Mouse (Mus musculus) neural tube, embryonic 12.5 days (tissue): Measurements from ENCODE around the gene Ano4. TPM values are rescaled to one million over a fixed set of nuclear protein-coding genes. Genes with fewer than 3 reads are reported as not detected.

Source experiments
- ATAC-seq: fragments of 200-750 bp; cut with Nextera tagmentation; 2 replicates; pipeline ENCODE4 v1.8.0; 2017; ENCODE audit warnings: low read depth, mild to moderate bottlenecking, moderate TSS enrichment, moderate library complexity; ENCODE audit not compliant: low FRiP score
- H3K27ac ChIP-seq: fragments of 300-500 bp; sonication (generic); 2 replicates; pipeline ENCODE4 v1.5.1; 2016
- H3K27me3 ChIP-seq: fragments of 300-500 bp; sonication (generic); replicated peaks from 2 replicates; pipeline ENCODE4 v1.6.1; 2016; ENCODE audit warnings: mild to moderate bottlenecking
- H3K36me3 ChIP-seq: fragments of 300-500 bp; sonication (generic); 2 replicates; pipeline ENCODE4 v1.6.1; 2016; ENCODE audit warnings: mild to moderate bottlenecking
- H3K4me1 ChIP-seq: fragments of 300-500 bp; sonication (generic); 2 replicates; pipeline ENCODE4 v1.6.1; 2016
- H3K4me2 ChIP-seq: fragments of 300-500 bp; sonication (generic); replicated peaks from 2 replicates; pipeline ENCODE4 v1.6.1; 2016; ENCODE audit warnings: mild to moderate bottlenecking
- H3K4me3 ChIP-seq: fragments of 300-500 bp; sonication (generic); 2 replicates; pipeline ENCODE4 v1.5.1; 2016
- H3K9ac ChIP-seq: fragments of 300-500 bp; sonication (generic); 2 replicates; pipeline ENCODE4 v1.6.1; 2016; ENCODE audit warnings: mild to moderate bottlenecking
- H3K9me3 ChIP-seq: fragments of 300-500 bp; sonication (generic); 2 replicates; pipeline ENCODE4 v1.6.1; 2016; ENCODE audit warnings: mild to moderate bottlenecking
- WGBS: fragments of 180-500 bp; shearing (Covaris S2); methylation state at CpG from one replicate; pipeline ENCODE4 v1.1.7; 2016; 5-methylcytosine and 5-hydroxymethylcytosine counted together
- polyA plus RNA-seq: library from polyadenylated mRNA; unstranded; fragments of >200 nt; fragmentation: Nextera tagmentation; extraction: Ambion mirVana; gene quantifications from 2 replicates; pipeline ENCODE4 v1.2.1, GENCODE M21; 2016

The Ano4 gene
- polyA plus RNA-seq = 3.1 and 4.4 TPM in 2 replicates

- H3K9ac ChIP-seq = peak within 1 kb of the TSS; percentile 61
- H3K27me3 ChIP-seq = peaks cover 35% of the 10 kb centered on the region
- H3K27ac ChIP-seq = no peak within 1 kb of the TSS
- H3K4me2 ChIP-seq = peak within 1 kb of the TSS; percentile 96
- H3K9me3 ChIP-seq = no peaks in the 10 kb centered on the region
- peak within 1 kb of the TSS; percentile 51 for H3K4me3 ChIP-seq
- under 1% methylated on average over 69 of the region's 70 CpGs for WGBS
- H3K4me1 ChIP-seq = peaks cover 8% of the 10 kb centered on the region; the same call in 1 of the 2 replicates
- peak; percentile 84 for ATAC-seq
- H3K36me3 ChIP-seq = no peaks in the 10 kb centered on the region
Observed at GRCm38 (mm10) chr10:89344491-89345195, at the start of gene Ano4. Gene Ano4 (minus strand): TSS chr10:89344762.

GRCm38 (mm10) chr10:89392687-89393086 lies 48.1 kb upstream of the Ano4 start:
- no peaks in the 10 kb centered on the region for H3K4me1 ChIP-seq
- H3K9me3 ChIP-seq = no peaks in the 10 kb centered on the region
- no peaks in the 10 kb centered on the region for H3K27me3 ChIP-seq
- no peak for ATAC-seq
- H3K4me2 ChIP-seq = no peak overlapping the region
- H3K36me3 ChIP-seq = no peaks in the 10 kb centered on the region
- no peak overlapping the region for H3K27ac ChIP-seq
- WGBS = 40% methylated on average over 4 of the region's 4 CpGs
- H3K4me3 ChIP-seq = no peak overlapping the region
- no peak overlapping the region for H3K9ac ChIP-seq

- 82% methylated on average over 4 of the region's 4 CpGs for WGBS
- Histone ChIP-seq H3K4me3 (no peak overlapping the region), H3K9ac (no peak overlapping the region), H3K27me3 (no peaks in the 10 kb centered on the region), H3K9me3 (no peaks in the 10 kb centered on the region), H3K4me2 (no peak overlapping the region), H3K27ac (no peak overlapping the region), H3K36me3 (no peaks in the 10 kb centered on the region), H3K4me1 (no peaks in the 10 kb centered on the region)
- no peak for ATAC-seq
Observed at GRCm38 (mm10) chr10:89391571-89392163, 47.1 kb upstream of the Ano4 start.

GRCm38 (mm10) chr10:89386461-89386860 lies 41.9 kb upstream of the Ano4 start:
- Histone ChIP-seq H3K27me3 (no peaks in the 10 kb centered on the region), H3K27ac (no peak overlapping the region), H3K9me3 (no peaks in the 10 kb centered on the region), H3K4me3 (no peak overlapping the region), H3K36me3 (no peaks in the 10 kb centered on the region), H3K4me2 (no peak overlapping the region), H3K9ac (no peak overlapping the region), H3K4me1 (no peaks in the 10 kb centered on the region)
- ATAC-seq = no peak
- WGBS = 92% methylated on average over 3 of the region's 3 CpGs

- H3K4me3 ChIP-seq = no peak overlapping the region
- H3K27ac ChIP-seq = no peak overlapping the region
- ATAC-seq = peak; percentile 79; the same call in 1 of the 2 replicates
- H3K4me2 ChIP-seq = no peak overlapping the region
- no peaks in the 10 kb centered on the region for H3K36me3 ChIP-seq
- no peak overlapping the region for H3K9ac ChIP-seq
- H3K9me3 ChIP-seq = no peaks in the 10 kb centered on the region
- no peaks in the 10 kb centered on the region for H3K27me3 ChIP-seq
- WGBS = 8% methylated on average over 5 of the region's 5 CpGs
- no peaks in the 10 kb centered on the region for H3K4me1 ChIP-seq
Observed at GRCm38 (mm10) chr10:89383462-89383861, 38.9 kb upstream of the Ano4 start.

GRCm38 (mm10) chr10:89377750-89378149 lies 33.2 kb upstream of the Ano4 start:
- no peak overlapping the region for H3K4me3 ChIP-seq
- ATAC-seq = no peak
- no peaks in the 10 kb centered on the region for H3K9me3 ChIP-seq
- H3K36me3 ChIP-seq = no peaks in the 10 kb centered on the region
- no peak overlapping the region for H3K4me2 ChIP-seq
- H3K27me3 ChIP-seq = no peaks in the 10 kb centered on the region
- WGBS = 76% methylated on average over 4 of the region's 4 CpGs
- H3K9ac ChIP-seq = no peak overlapping the region
- H3K4me1 ChIP-seq = no peaks in the 10 kb centered on the region
- no peak overlapping the region for H3K27ac ChIP-seq

GRCm38 (mm10) chr10:89370051-89370450 lies 25.5 kb upstream of the Ano4 start:
- H3K27me3 ChIP-seq = no peaks in the 10 kb centered on the region
- no peak overlapping the region for H3K4me2 ChIP-seq
- H3K4me1 ChIP-seq = no peaks in the 10 kb centered on the region
- H3K4me3 ChIP-seq = no peak overlapping the region
- no peak overlapping the region for H3K27ac ChIP-seq
- WGBS = 39% methylated on average over 1 of the region's 1 CpGs
- H3K36me3 ChIP-seq = no peaks in the 10 kb centered on the region
- ATAC-seq = no peak
- no peaks in the 10 kb centered on the region for H3K9me3 ChIP-seq
- no peak overlapping the region for H3K9ac ChIP-seq

GRCm38 (mm10) chr10:89358933-89359332 lies 14.4 kb upstream of the Ano4 start:
- H3K9me3 ChIP-seq = no peaks in the 10 kb centered on the region
- no peak overlapping the region for H3K27ac ChIP-seq
- H3K9ac ChIP-seq = no peak overlapping the region
- H3K4me1 ChIP-seq = no peaks in the 10 kb centered on the region
- WGBS = 74% methylated on average over 3 of the region's 3 CpGs
- H3K36me3 ChIP-seq = no peaks in the 10 kb centered on the region
- no peak for ATAC-seq
- no peak overlapping the region for H3K4me2 ChIP-seq
- no peaks in the 10 kb centered on the region for H3K27me3 ChIP-seq
- no peak overlapping the region for H3K4me3 ChIP-seq

GRCm38 (mm10) chr10:89354639-89355038 lies 10.1 kb upstream of the Ano4 start:
- WGBS = 90% methylated on average over 2 of the region's 2 CpGs

GRCm38 (mm10) chr10:89351416-89351815 lies 6.9 kb upstream of the Ano4 start:
- H3K4me1 ChIP-seq = no peaks in the 10 kb centered on the region
- H3K9ac ChIP-seq = no peak overlapping the region
- peaks cover 3% of the 10 kb centered on the region for H3K27me3 ChIP-seq
- H3K4me3 ChIP-seq = no peak overlapping the region
- H3K9me3 ChIP-seq = no peaks in the 10 kb centered on the region
- no peak for ATAC-seq
- no peak overlapping the region for H3K27ac ChIP-seq
- H3K36me3 ChIP-seq = no peaks in the 10 kb centered on the region
- no peak overlapping the region for H3K4me2 ChIP-seq
- WGBS = 86% methylated on average over 11 of the region's 11 CpGs

More at GRCm38 (mm10) chr10:89354639-89355038, 10.1 kb upstream of the Ano4 start:
- H3K9ac ChIP-seq = no peak overlapping the region
- no peak overlapping the region for H3K4me3 ChIP-seq
- H3K4me2 ChIP-seq = no peak overlapping the region
- H3K9me3 ChIP-seq = no peaks in the 10 kb centered on the region
- ATAC-seq = no peak
- H3K27ac ChIP-seq = no peak overlapping the region
- no peaks in the 10 kb centered on the region for H3K36me3 ChIP-seq
- H3K4me1 ChIP-seq = no peaks in the 10 kb centered on the region
- no peaks in the 10 kb centered on the region for H3K27me3 ChIP-seq

- Histone ChIP-seq H3K4me3 (no peak overlapping the region), H3K36me3 (no peaks in the 10 kb centered on the region), H3K4me1 (peaks cover 8% of the 10 kb centered on the region; the same call in 1 of the 2 replicates), H3K27me3 (peaks cover 35% of the 10 kb centered on the region), H3K9ac (no peak overlapping the region), H3K4me2 (no peak overlapping the region), H3K9me3 (no peaks in the 10 kb centered on the region), H3K27ac (no peak overlapping the region)
- no peak for ATAC-seq
- WGBS = 78% methylated on average over 6 of the region's 6 CpGs
Observed at GRCm38 (mm10) chr10:89345606-89346005, 1.0 kb upstream of the Ano4 start.

- Histone ChIP-seq H3K4me1 (peaks cover 8% of the 10 kb centered on the region; the same call in 1 of the 2 replicates), H3K4me2 (peak overlapping the region; percentile 96), H3K9me3 (no peaks in the 10 kb centered on the region), H3K9ac (no peak overlapping the region), H3K4me3 (peak overlapping the region; percentile 51), H3K27me3 (peaks cover 35% of the 10 kb centered on the region), H3K27ac (no peak overlapping the region), H3K36me3 (no peaks in the 10 kb centered on the region)
- ATAC-seq = no peak
- WGBS = 50% methylated on average over 4 of the region's 4 CpGs
Observed at GRCm38 (mm10) chr10:89345196-89345533, 603 bp upstream of the Ano4 start.

GRCm38 (mm10) chr10:89344132-89344490 lies 451 bp downstream of the Ano4 start:
- Histone ChIP-seq H3K36me3 (no peaks in the 10 kb centered on the region), H3K27me3 (peaks cover 35% of the 10 kb centered on the region), H3K4me3 (peak overlapping the region; percentile 51), H3K27ac (no peak overlapping the region), H3K9ac (peak overlapping the region; percentile 61), H3K4me2 (peak overlapping the region; percentile 96), H3K9me3 (no peaks in the 10 kb centered on the region), H3K4me1 (peaks cover 8% of the 10 kb centered on the region; the same call in 1 of the 2 replicates)
- ATAC-seq = no peak; the same call in 1 of the 2 replicates
- 18% methylated on average over 4 of the region's 4 CpGs for WGBS
